Mouse (Mus musculus) cerebellum, adult 2 months (tissue): Measurements from ENCODE around the gene Hibch.

ENCODE experiments used
- CTCF ChIP-seq: fragments of 200-500 bp; IDR thresholded peaks from 2 replicates; pipeline ENCODE4 v1.5.1; 2011; ENCODE audit warnings: low read depth, mild to moderate bottlenecking, control low read depth, low read length, moderate library complexity, borderline replicate concordance; ENCODE audit not compliant: insufficient read depth
- POLR2A ChIP-seq: fragments of 200-500 bp; IDR thresholded peaks from 2 replicates; pipeline ENCODE4 v1.6.1; 2011; ENCODE audit warnings: low read length, control low read depth, borderline replicate concordance; ENCODE audit not compliant: insufficient read depth

DNA sequence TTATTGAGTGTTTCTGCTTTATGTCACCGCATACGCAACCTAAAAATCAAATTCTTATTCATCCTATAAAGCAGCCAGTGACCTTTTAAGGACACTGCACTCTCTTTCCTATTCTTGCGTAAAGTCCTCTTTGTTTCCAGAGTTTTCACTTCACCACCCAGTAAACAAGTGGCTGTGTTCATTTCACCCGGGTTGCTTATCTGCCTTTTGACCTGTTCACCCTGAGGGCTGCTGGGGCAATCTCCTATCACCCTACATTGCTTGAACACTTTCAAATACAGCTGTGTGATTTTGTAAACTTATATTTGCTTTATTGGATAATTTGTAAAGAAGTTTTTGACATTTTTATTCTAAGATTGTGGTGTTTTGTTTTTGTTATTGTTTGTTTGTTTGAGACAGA lies 4.7 kb downstream of the Hibch start:
- no peak for TF ChIP-seq CTCF
- TF ChIP-seq POLR2A = no peak
